Mouse (Mus musculus) spleen, embryonic (tissue): ENCODE data around the gene Rtn4r.

ENCODE experiments used
- CTCF ChIA-PET: fragments of 350-600 bp; sonication (Branson Sonifier 250); formaldehyde crosslinking; loops from one replicate; lab custom pipeline; 2022; lab: Charles Lee

Gene Rtn4r

GRCm38 (mm10) chr16:18127241-18127861 lies at the start of gene Rtn4r:
Gene Rtn4r, plus strand, starts transcription at chr16:18127642.
- CTCF ChIA-PET = no interaction called here

GRCm38 (mm10) chr16:18078314-18079015 lies 49.0 kb upstream of the Rtn4r start:
- CTCF ChIA-PET = no interaction called here

GRCm38 (mm10) chr16:18079300-18079699 lies 48.1 kb upstream of the Rtn4r start:
- CTCF ChIA-PET = no interaction called here

GRCm38 (mm10) chr16:18080171-18080570 lies 47.3 kb upstream of the Rtn4r start:
- CTCF ChIA-PET = no interaction called here

- CTCF ChIA-PET = no interaction called here
These were observed 46.2 kb upstream of the Rtn4r start for GRCm38 (mm10) chr16:18081149-18081827.

- CTCF ChIA-PET = no interaction called here
These were observed 45.2 kb upstream of the Rtn4r start for GRCm38 (mm10) chr16:18082291-18082690.

- CTCF ChIA-PET = no interaction called here
These were observed 44.1 kb upstream of the Rtn4r start for GRCm38 (mm10) chr16:18083231-18083951.

GRCm38 (mm10) chr16:18084262-18084661 lies 43.2 kb upstream of the Rtn4r start:
- CTCF ChIA-PET = no interaction called here

- CTCF ChIA-PET = no interaction called here
These were observed 40.3 kb upstream of the Rtn4r start for GRCm38 (mm10) chr16:18087101-18087500.

- CTCF ChIA-PET = no interaction called here
These were observed 31.1 kb upstream of the Rtn4r start for GRCm38 (mm10) chr16:18096348-18096747.

- CTCF ChIA-PET = no interaction called here
These were observed 24.6 kb upstream of the Rtn4r start for GRCm38 (mm10) chr16:18102816-18103215.

GRCm38 (mm10) chr16:18103366-18103765 lies 24.1 kb upstream of the Rtn4r start:
- CTCF ChIA-PET = no interaction called here

GRCm38 (mm10) chr16:18103808-18104207 lies 23.6 kb upstream of the Rtn4r start:
- CTCF ChIA-PET = no interaction called here

- CTCF ChIA-PET = interaction anchor here (0.6 to 0.8 kb wide), 2 partner anchors 274 to 785 kb away, joined by 4 read pairs; no protein-coding TSS in a partner anchor
These were observed 19.0 kb upstream of the Rtn4r start for GRCm38 (mm10) chr16:18108221-18108966.

GRCm38 (mm10) chr16:18111042-18111441 lies 16.4 kb upstream of the Rtn4r start:
- CTCF ChIA-PET = no interaction called here

- CTCF ChIA-PET = no interaction called here
These were observed 11.0 kb upstream of the Rtn4r start for GRCm38 (mm10) chr16:18116467-18116866.

- CTCF ChIA-PET = no interaction called here
These were observed 9.2 kb upstream of the Rtn4r start for GRCm38 (mm10) chr16:18118285-18118684.

- CTCF ChIA-PET = interaction anchor here (0.6 kb wide), 1 partner anchor 451 kb away, joined by 5 read pairs; no protein-coding TSS in a partner anchor
These were observed 8.3 kb upstream of the Rtn4r start for GRCm38 (mm10) chr16:18119031-18119730.

- CTCF ChIA-PET = no interaction called here
These were observed 4.7 kb upstream of the Rtn4r start for GRCm38 (mm10) chr16:18122740-18123139.

- CTCF ChIA-PET = no interaction called here
These were observed 4.0 kb upstream of the Rtn4r start for GRCm38 (mm10) chr16:18123471-18123870.

GRCm38 (mm10) chr16:18124040-18124439 lies 3.4 kb upstream of the Rtn4r start:
- CTCF ChIA-PET = no interaction called here
